27 mouse cellular contexts compared by ENCODE assay signal in genomic region chr14:90200294-90200693, GRCm38 (mm10).
DNase-seq lines count a peak whose midpoint lies in the region; ATAC-seq lines count a peak whose summit lies in the region.
"Had no signal": no experiment of that assay in that cellular context is flagged by ENCODE, and none has a peak within 500 bp of the region (broad histone marks: within the 10 kb centered on the region; RNA-seq: fewer than 3 reads in every experiment).

No protein-coding gene starts in this region.

- H3K9ac ChIP-seq in hindbrain, embryonic 12.5 days, result no peak overlapping the region
- no peak overlapping the region for H3K9ac ChIP-seq in midbrain, embryonic 14.5 days (replicated peaks; ENCODE audit: low read length)
- H3K9ac ChIP-seq in midbrain, embryonic 11.5 days (ENCODE audit: low read length), result no peak overlapping the region
- no peak overlapping the region for H3K9ac ChIP-seq in neural tube, embryonic 13.5 days
- H3K9ac ChIP-seq in neural tube, embryonic 15.5 days (replicated peaks), result no peak overlapping the region
- H3K9ac ChIP-seq: embryonic facial prominence, embryonic 13.5 days; forebrain, embryonic 13.5 days; heart, embryonic 13.5 days had no signal

- no peak overlapping the region for H3K4me3 ChIP-seq in hindbrain, embryonic 12.5 days
- no peak overlapping the region for H3K4me3 ChIP-seq in hindbrain, embryonic 10.5 days
- H3K4me3 ChIP-seq in midbrain, embryonic 14.5 days (replicated peaks; ENCODE audit: low read depth, low read length), result no peak overlapping the region
- H3K4me3 ChIP-seq in midbrain, embryonic 11.5 days (ENCODE audit: low read depth, low read length), result no peak overlapping the region
- H3K4me3 ChIP-seq in neural tube, embryonic 13.5 days, result no peak overlapping the region
- no peak overlapping the region for H3K4me3 ChIP-seq in neural tube, embryonic 15.5 days (replicated peaks)
- H3K4me3 ChIP-seq: embryonic facial prominence, embryonic 10.5 days; embryonic facial prominence, embryonic 13.5 days; erythroblast, embryonic 14.5 days; forebrain, embryonic 13.5 days; heart, adult 2 months; heart, embryonic 10.5 days; heart, embryonic 13.5 days had no signal

- DNase-seq in hindbrain, embryonic 10.5 days (ENCODE audit: low spot score), result no peak
- peak; percentile 50 for DNase-seq in midbrain, embryonic 14.5 days
- no peak for DNase-seq in midbrain, embryonic 11.5 days (ENCODE audit: low spot score, missing footprints)
- no peak for DNase-seq in layer of hippocampus, postnatal 10 days (ENCODE audit: low spot score in 2 of 2)
- DNase-seq: adrenal gland, adult 2 months; adrenal gland, postnatal 14 days; cerebellum, adult 11-12 months; cerebellum, adult 8-10 months; cerebellum, postnatal 10 days; cerebellum, postnatal 36 days; embryo, embryonic 11 days; gastrocnemius, postnatal 10 days; gastrocnemius, postnatal 36 days; heart, adult 2 months; heart, postnatal 14 days; heart, postnatal 4 days had no signal

- no peaks in the 10 kb centered on the region for H3K27me3 ChIP-seq in hindbrain, embryonic 12.5 days
- no peaks in the 10 kb centered on the region for H3K27me3 ChIP-seq in hindbrain, embryonic 10.5 days (ENCODE audit: insufficient read depth, poor library complexity, severe bottlenecking)
- H3K27me3 ChIP-seq in midbrain, embryonic 14.5 days (ENCODE audit: control insufficient read depth, insufficient read depth, low read length), result no peaks in the 10 kb centered on the region
- no peaks in the 10 kb centered on the region for H3K27me3 ChIP-seq in midbrain, embryonic 11.5 days (ENCODE audit: control insufficient read depth, insufficient read depth, low read length)
- H3K27me3 ChIP-seq in neural tube, embryonic 13.5 days, result no peaks in the 10 kb centered on the region
- no peaks in the 10 kb centered on the region for H3K27me3 ChIP-seq in neural tube, embryonic 15.5 days (replicated peaks)
- H3K27me3 ChIP-seq: embryonic facial prominence, embryonic 13.5 days; forebrain, embryonic 13.5 days; heart, embryonic 13.5 days had no signal

- no peaks in the 10 kb centered on the region for H3K36me3 ChIP-seq in hindbrain, embryonic 12.5 days
- no peaks in the 10 kb centered on the region for H3K36me3 ChIP-seq in hindbrain, embryonic 10.5 days
- no peaks in the 10 kb centered on the region for H3K36me3 ChIP-seq in midbrain, embryonic 14.5 days (ENCODE audit: control insufficient read depth, insufficient read depth, low read length)
- H3K36me3 ChIP-seq in midbrain, embryonic 11.5 days (ENCODE audit: control insufficient read depth, insufficient read depth, low read length), result no peaks in the 10 kb centered on the region
- no peaks in the 10 kb centered on the region for H3K36me3 ChIP-seq in neural tube, embryonic 13.5 days
- H3K36me3 ChIP-seq in neural tube, embryonic 15.5 days, result no peaks in the 10 kb centered on the region
- H3K36me3 ChIP-seq: embryonic facial prominence, embryonic 10.5 days; embryonic facial prominence, embryonic 13.5 days; heart, embryonic 10.5 days; heart, embryonic 13.5 days had no signal

- no peak overlapping the region for H3K4me2 ChIP-seq in hindbrain, embryonic 12.5 days (replicated peaks)
- H3K4me2 ChIP-seq in midbrain, embryonic 14.5 days (ENCODE audit: low read length), result no peak overlapping the region
- no peak overlapping the region for H3K4me2 ChIP-seq in midbrain, embryonic 11.5 days
- no peak overlapping the region for H3K4me2 ChIP-seq in neural tube, embryonic 13.5 days
- no peak overlapping the region for H3K4me2 ChIP-seq in neural tube, embryonic 15.5 days
- H3K4me2 ChIP-seq: embryonic facial prominence, embryonic 13.5 days; forebrain, embryonic 13.5 days; heart, embryonic 13.5 days had no signal

- no peaks in the 10 kb centered on the region for H3K9me3 ChIP-seq in hindbrain, embryonic 12.5 days (replicated peaks)
- no peaks in the 10 kb centered on the region for H3K9me3 ChIP-seq in hindbrain, embryonic 10.5 days
- H3K9me3 ChIP-seq in midbrain, embryonic 14.5 days (ENCODE audit: control insufficient read depth, low read length), result no peaks in the 10 kb centered on the region
- no peaks in the 10 kb centered on the region for H3K9me3 ChIP-seq in midbrain, embryonic 11.5 days (ENCODE audit: control insufficient read depth, low read length)
- H3K9me3 ChIP-seq in neural tube, embryonic 13.5 days, result no peaks in the 10 kb centered on the region
- no peaks in the 10 kb centered on the region for H3K9me3 ChIP-seq in neural tube, embryonic 15.5 days (replicated peaks)
- H3K9me3 ChIP-seq: embryonic facial prominence, embryonic 10.5 days; embryonic facial prominence, embryonic 13.5 days; forebrain, embryonic 13.5 days; heart, embryonic 10.5 days; heart, embryonic 13.5 days had no signal

- ATAC-seq in hindbrain, embryonic 12.5 days (ENCODE audit: low FRiP score), result peak; percentile 50; the same call in 1 of the 2 replicates
- no peak for ATAC-seq in midbrain, embryonic 14.5 days (ENCODE audit: low FRiP score, low TSS enrichment)
- ATAC-seq in midbrain, embryonic 11.5 days (ENCODE audit: low FRiP score), result no peak
- ATAC-seq in neural tube, embryonic 13.5 days (ENCODE audit: low read depth), result peak; percentile 40; the same call in 1 of the 2 replicates
- no peak for ATAC-seq in neural tube, embryonic 15.5 days (ENCODE audit: low FRiP score)
- ATAC-seq: CD4-positive, CD25-positive, alpha-beta regulatory T cell, adult 4 months; forebrain, embryonic 13.5 days; intestine, postnatal 0 days had no signal

- no peak overlapping the region for H3K27ac ChIP-seq in hindbrain, embryonic 12.5 days
- no peak overlapping the region for H3K27ac ChIP-seq in hindbrain, embryonic 10.5 days
- H3K27ac ChIP-seq in midbrain, embryonic 14.5 days (replicated peaks; ENCODE audit: low read depth, low read length), result no peak overlapping the region
- H3K27ac ChIP-seq in midbrain, embryonic 11.5 days (ENCODE audit: low read depth, low read length), result no peak overlapping the region
- no peak overlapping the region for H3K27ac ChIP-seq in neural tube, embryonic 13.5 days (replicated peaks)
- H3K27ac ChIP-seq in neural tube, embryonic 15.5 days (replicated peaks), result no peak overlapping the region
- H3K27ac ChIP-seq: embryonic facial prominence, embryonic 10.5 days; embryonic facial prominence, embryonic 13.5 days; forebrain, embryonic 13.5 days; heart, adult 2 months; heart, embryonic 10.5 days; heart, embryonic 13.5 days had no signal

- no peaks in the 10 kb centered on the region for H3K4me1 ChIP-seq in hindbrain, embryonic 12.5 days
- no peaks in the 10 kb centered on the region for H3K4me1 ChIP-seq in hindbrain, embryonic 10.5 days (replicated peaks)
- no peaks in the 10 kb centered on the region for H3K4me1 ChIP-seq in midbrain, embryonic 14.5 days (ENCODE audit: control insufficient read depth, insufficient read depth, low read length)
- H3K4me1 ChIP-seq in midbrain, embryonic 11.5 days (ENCODE audit: control insufficient read depth, insufficient read depth, low read length), result no peaks in the 10 kb centered on the region
- H3K4me1 ChIP-seq in neural tube, embryonic 13.5 days (replicated peaks), result no peaks in the 10 kb centered on the region
- no peaks in the 10 kb centered on the region for H3K4me1 ChIP-seq in neural tube, embryonic 15.5 days
- H3K4me1 ChIP-seq: embryonic facial prominence, embryonic 10.5 days; embryonic facial prominence, embryonic 13.5 days; forebrain, embryonic 13.5 days; heart, embryonic 10.5 days; heart, embryonic 13.5 days had no signal

Comparison
In these comparisons a context has a peak if more than half of its experiments do, and no peak if none do; other contexts are left out.
1. ATAC-seq: peak in hindbrain, embryonic 12.5 days (single experiment) and neural tube, embryonic 13.5 days (single experiment); none in midbrain, embryonic 14.5 days (single experiment), midbrain, embryonic 11.5 days (single experiment) and neural tube, embryonic 15.5 days (single experiment).